Mouse (Mus musculus): Measurements from ENCODE around the gene Gm13030. TPM values are rescaled to one million over a fixed set of nuclear protein-coding genes. Genes with fewer than 3 reads are reported as not detected.

Gene Gm13030
- polyA plus RNA-seq, 1 experiment, result not detected

DNA sequence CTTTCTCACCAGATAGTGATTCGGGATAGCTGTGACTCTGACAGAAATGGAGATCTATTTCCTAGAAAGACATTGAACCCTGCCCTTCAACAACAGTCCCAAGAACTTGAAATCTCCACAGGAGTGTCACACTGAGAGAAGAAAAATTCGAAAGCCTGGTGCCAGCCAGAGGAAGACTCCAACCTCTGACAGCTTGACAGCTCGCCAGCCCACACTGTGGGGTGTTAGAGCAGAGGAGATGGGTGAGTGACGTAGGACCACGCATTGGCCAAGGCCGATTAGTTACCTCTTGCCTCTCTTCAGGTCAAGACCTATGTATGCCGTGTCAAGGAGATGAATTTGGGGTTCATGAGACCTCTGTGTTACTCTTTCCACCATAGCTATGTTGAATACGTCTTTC, 33.0 kb downstream of the Gm13030 start:
- TF ChIP-seq REST (IDR thresholded peaks at IDR 0.05; ENCODE audit: insufficient read depth, insufficient read length) (no peak), POLR2AphosphoS2 (IDR thresholded peaks at IDR 0.05; ENCODE audit: insufficient read length, low read depth) (no peak), TCF3 (IDR thresholded peaks at IDR 0.05; ENCODE audit: insufficient read length, low read depth) (no peak), MYOG (IDR thresholded peaks at IDR 0.05; ENCODE audit: control insufficient read depth in 1 of 3, insufficient read depth in 1 of 3, insufficient read length in 2 of 3, low read depth in 2 of 3) (no peak), USF1 (IDR thresholded peaks at IDR 0.05; ENCODE audit: low read depth) (no peak), SRF (IDR thresholded peaks at IDR 0.05; ENCODE audit: control insufficient read depth, insufficient read length, low read depth) (no peak)
- Histone ChIP-seq H3K36me3 (ENCODE audit: control insufficient read depth, insufficient read depth) (no peaks in the 10 kb centered on the region), H3K4me3 (no peak overlapping the region), H3K4me2 (ENCODE audit: low read depth) (no peak overlapping the region), H3ac (ENCODE audit: control insufficient read depth, insufficient read length) (no peak overlapping the region), H3K79me2 (ENCODE audit: control insufficient read depth, insufficient read depth) (no peaks in the 10 kb centered on the region), H3K27me3 (ENCODE audit: control insufficient read depth, insufficient read depth, insufficient read length) (peaks cover 2% of the 10 kb centered on the region)

DNA sequence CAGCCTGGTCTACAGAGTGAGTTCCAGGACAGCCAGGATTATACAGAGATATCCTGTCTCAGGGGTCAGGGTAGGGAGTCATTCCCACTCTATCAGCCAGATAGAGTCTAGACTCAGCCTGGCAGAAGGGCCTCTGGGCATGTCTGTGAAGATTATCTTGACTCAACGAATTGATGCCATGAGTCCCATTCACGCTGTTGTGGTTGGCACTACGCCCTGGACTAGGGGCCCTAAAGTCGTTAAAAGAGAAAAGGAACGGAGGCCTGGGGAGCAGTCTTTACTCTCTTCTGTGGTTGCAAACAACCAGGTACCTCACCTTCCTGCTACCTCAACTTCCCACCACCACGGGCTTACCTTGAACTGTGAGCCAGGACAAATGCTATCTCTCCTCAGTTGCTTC, 34.0 kb downstream of the Gm13030 start:
- no peak overlapping the region for H3K4me3 ChIP-seq
- no peaks in the 10 kb centered on the region for H3K36me3 ChIP-seq (ENCODE audit: control insufficient read depth, insufficient read depth)
- H3ac ChIP-seq (ENCODE audit: control insufficient read depth, insufficient read length), result no peak overlapping the region
- no peak overlapping the region for H3K4me2 ChIP-seq (ENCODE audit: low read depth)
- H3K27me3 ChIP-seq (ENCODE audit: control insufficient read depth, insufficient read depth, insufficient read length), result peaks cover 8% of the 10 kb centered on the region
- no peaks in the 10 kb centered on the region for H3K79me2 ChIP-seq (ENCODE audit: control insufficient read depth, insufficient read depth)
- TF ChIP-seq MYOD1 (IDR thresholded peaks at IDR 0.05; ENCODE audit: control insufficient read depth in 1 of 3, insufficient read length in 2 of 3, low read depth in 2 of 3) (no peak), TCF12 (IDR thresholded peaks at IDR 0.05; ENCODE audit: insufficient read depth, poor library complexity, severe bottlenecking) (no peak), MYOG (IDR thresholded peaks at IDR 0.05; ENCODE audit: control insufficient read depth in 1 of 3, insufficient read depth in 1 of 3, insufficient read length in 2 of 3, low read depth in 2 of 3) (no peak), USF1 (IDR thresholded peaks at IDR 0.05; ENCODE audit: low read depth) (no peak), MAX (IDR thresholded peaks at IDR 0.05; ENCODE audit: low read depth) (no peak), SRF (IDR thresholded peaks at IDR 0.05; ENCODE audit: control insufficient read depth, insufficient read length, low read depth) (no peak), TCF3 (IDR thresholded peaks at IDR 0.05; ENCODE audit: insufficient read length, low read depth) (no peak), E2F4 (IDR thresholded peaks at IDR 0.05; ENCODE audit: insufficient read depth) (no peak), POLR2AphosphoS2 (IDR thresholded peaks at IDR 0.05; ENCODE audit: insufficient read length, low read depth) (no peak), CEBPB (IDR thresholded peaks at IDR 0.05; ENCODE audit: insufficient read depth, poor library complexity, severe bottlenecking) (no peak)

DNA sequence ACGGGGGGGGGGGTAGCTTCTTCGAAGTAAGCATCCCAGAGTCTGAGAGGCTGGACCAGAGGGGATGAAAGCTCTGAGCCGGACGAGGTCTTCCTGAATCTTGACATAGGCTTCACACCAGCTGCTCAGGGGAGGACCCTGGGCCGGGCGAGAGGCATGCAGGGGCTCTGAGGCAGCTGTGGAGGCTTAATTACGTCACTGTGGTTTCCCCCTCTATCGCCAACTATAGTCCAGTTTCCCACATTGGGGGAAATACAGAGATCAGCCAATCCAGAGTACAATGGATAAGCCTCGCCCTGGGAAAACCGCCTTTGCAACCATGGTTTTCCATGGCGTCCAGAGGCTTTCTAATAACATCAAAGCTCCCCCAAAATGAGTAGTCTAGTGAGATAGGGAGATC, 46.6 kb downstream of the Gm13030 start:
- Histone ChIP-seq H3K4me2 (ENCODE audit: low read depth) (no peak overlapping the region), H3K4me3 (no peak overlapping the region), H3K27me3 (ENCODE audit: control insufficient read depth, insufficient read depth, insufficient read length) (peaks cover 8% of the 10 kb centered on the region), H3K36me3 (ENCODE audit: control insufficient read depth, insufficient read depth) (no peaks in the 10 kb centered on the region), H3ac (ENCODE audit: control insufficient read depth, insufficient read length) (no peak overlapping the region), H3K79me2 (ENCODE audit: control insufficient read depth, insufficient read depth) (no peaks in the 10 kb centered on the region)
- no peak for TF ChIP-seq REST (IDR thresholded peaks at IDR 0.05; ENCODE audit: insufficient read depth, insufficient read length)
- TF ChIP-seq POLR2AphosphoS2 (IDR thresholded peaks at IDR 0.05; ENCODE audit: insufficient read length, low read depth), result no peak
- TF ChIP-seq MYOD1 (IDR thresholded peaks at IDR 0.05; ENCODE audit: control insufficient read depth in 1 of 3, insufficient read length in 2 of 3, low read depth in 2 of 3), result no peak
- no peak for TF ChIP-seq CEBPB (IDR thresholded peaks at IDR 0.05; ENCODE audit: insufficient read depth, poor library complexity, severe bottlenecking)
- no peak for TF ChIP-seq POLR2A (IDR thresholded peaks at IDR 0.05; ENCODE audit: insufficient read length, low read depth)
- no peak for TF ChIP-seq E2F4 (IDR thresholded peaks at IDR 0.05; ENCODE audit: insufficient read depth)
- no peak for TF ChIP-seq TCF12 (IDR thresholded peaks at IDR 0.05; ENCODE audit: insufficient read depth, poor library complexity, severe bottlenecking)
- no peak for TF ChIP-seq SRF (IDR thresholded peaks at IDR 0.05; ENCODE audit: control insufficient read depth, insufficient read length, low read depth)
- TF ChIP-seq TCF3 (IDR thresholded peaks at IDR 0.05; ENCODE audit: insufficient read length, low read depth), result no peak
- no peak for TF ChIP-seq MYOG (IDR thresholded peaks at IDR 0.05; ENCODE audit: control insufficient read depth in 1 of 3, insufficient read depth in 1 of 3, insufficient read length in 2 of 3, low read depth in 2 of 3)

DNA sequence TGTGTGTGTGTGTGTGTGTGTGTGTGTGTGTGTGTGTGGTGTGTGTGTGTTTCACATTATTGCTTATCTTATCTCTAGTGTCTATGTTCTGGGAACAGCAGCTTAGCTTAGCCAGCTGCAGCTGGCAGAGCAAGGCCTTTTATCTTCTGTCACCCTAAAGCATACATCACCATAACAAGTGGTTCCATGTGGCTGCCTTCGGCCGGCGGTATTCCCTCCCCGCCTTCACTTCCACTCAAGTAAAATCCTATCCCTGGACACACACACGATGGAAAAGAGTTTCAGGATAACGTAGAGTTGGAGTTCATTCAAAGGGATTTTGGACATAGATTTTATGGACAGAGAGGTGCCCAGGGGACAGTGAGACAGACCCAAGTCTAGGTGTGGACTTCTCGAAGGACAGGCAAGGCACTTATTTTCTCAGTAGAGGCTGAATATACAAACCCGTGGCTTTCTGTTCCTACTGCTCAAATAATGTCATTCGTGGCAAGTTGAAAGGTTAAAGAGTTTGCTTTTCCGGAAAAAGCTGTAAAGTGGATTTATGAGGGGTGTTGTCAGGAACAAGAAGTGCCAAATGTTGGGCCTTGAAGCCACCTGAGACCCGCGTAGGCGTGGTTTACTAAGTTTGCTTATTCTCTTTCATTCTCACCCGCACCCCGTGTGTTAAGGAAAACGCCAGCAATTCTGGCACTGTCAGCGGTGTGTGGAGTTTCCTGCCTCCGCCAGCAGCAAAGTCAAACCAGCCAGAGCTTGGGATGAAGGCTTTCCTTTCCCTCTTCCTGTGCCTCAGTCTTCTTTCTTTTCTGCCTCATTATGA, 47.8 kb downstream of the Gm13030 start:
- H3ac ChIP-seq (ENCODE audit: control insufficient read depth, insufficient read length), result no peak overlapping the region
- H3K27me3 ChIP-seq (ENCODE audit: control insufficient read depth, insufficient read depth, insufficient read length), result peaks cover 3% of the 10 kb centered on the region
- no peaks in the 10 kb centered on the region for H3K79me2 ChIP-seq (ENCODE audit: control insufficient read depth, insufficient read depth)
- H3K4me2 ChIP-seq (ENCODE audit: low read depth), result no peak overlapping the region
- no peak overlapping the region for H3K4me3 ChIP-seq
- no peaks in the 10 kb centered on the region for H3K36me3 ChIP-seq (ENCODE audit: control insufficient read depth, insufficient read depth)
- TF ChIP-seq REST (IDR thresholded peaks at IDR 0.05; ENCODE audit: insufficient read depth, insufficient read length) (no peak), SRF (IDR thresholded peaks at IDR 0.05; ENCODE audit: control insufficient read depth, insufficient read length, low read depth) (no peak), CEBPB (IDR thresholded peaks at IDR 0.05; ENCODE audit: insufficient read depth, poor library complexity, severe bottlenecking) (no peak), TCF3 (IDR thresholded peaks at IDR 0.05; ENCODE audit: insufficient read length, low read depth) (no peak), TCF12 (IDR thresholded peaks at IDR 0.05; ENCODE audit: insufficient read depth, poor library complexity, severe bottlenecking) (no peak), POLR2A (IDR thresholded peaks at IDR 0.05; ENCODE audit: insufficient read length, low read depth) (no peak), E2F4 (IDR thresholded peaks at IDR 0.05; ENCODE audit: insufficient read depth) (no peak), MYOD1 (IDR thresholded peaks at IDR 0.05; ENCODE audit: control insufficient read depth in 1 of 3, insufficient read length in 2 of 3, low read depth in 2 of 3) (no peak), MYOG (IDR thresholded peaks at IDR 0.05; ENCODE audit: control insufficient read depth in 1 of 3, insufficient read depth in 1 of 3, insufficient read length in 2 of 3, low read depth in 2 of 3) (no peak), USF1 (IDR thresholded peaks at IDR 0.05; ENCODE audit: low read depth) (no peak), MAX (IDR thresholded peaks at IDR 0.05; ENCODE audit: low read depth) (no peak), POLR2AphosphoS2 (IDR thresholded peaks at IDR 0.05; ENCODE audit: insufficient read length, low read depth) (no peak)
